Mouse (Mus musculus) lung, embryonic 14.5 days (tissue): ENCODE data around the gene Tmem221. TPM values are rescaled to one million over a fixed set of nuclear protein-coding genes. Genes with fewer than 3 reads are reported as not detected.

Experiments used
- ATAC-seq: fragments of 200-750 bp; cut with Nextera tagmentation; 2 replicates; pipeline ENCODE4 v1.8.0; 2017; ENCODE audit warnings: mild to moderate bottlenecking, moderate TSS enrichment, moderate library complexity; ENCODE audit not compliant: insufficient read depth
- DNase-seq: peaks from one replicate; pipeline ENCODE4 v3.0.0-alpha.2; 2015
- H3K27ac ChIP-seq: fragments of 300-500 bp; sonication (generic); 2 replicates; pipeline ENCODE4 v1.5.1; 2014; ENCODE audit warnings: low read depth, mild to moderate bottlenecking, moderate library complexity
- H3K27me3 ChIP-seq: fragments of 300-500 bp; sonication (generic); 2 replicates; pipeline ENCODE4 v1.6.1; 2014; ENCODE audit warnings: low read length, control low read depth; ENCODE audit not compliant: insufficient read depth
- H3K36me3 ChIP-seq: fragments of 300-500 bp; sonication (generic); 2 replicates; pipeline ENCODE4 v1.6.1; 2014; ENCODE audit warnings: control low read depth; ENCODE audit not compliant: insufficient read depth
- H3K4me1 ChIP-seq: fragments of 300-500 bp; sonication (generic); 2 replicates; pipeline ENCODE4 v1.6.1; 2014; ENCODE audit warnings: antibody characterized with exemption, control low read depth; ENCODE audit not compliant: insufficient read depth
- H3K4me2 ChIP-seq: fragments of 300-500 bp; sonication (generic); 2 replicates; pipeline ENCODE4 v1.6.1; 2014; ENCODE audit warnings: mild to moderate bottlenecking
- H3K4me3 ChIP-seq: fragments of 300-500 bp; sonication (generic); 2 replicates; pipeline ENCODE4 v1.5.1; 2014; ENCODE audit warnings: low read depth, low read length
- H3K9ac ChIP-seq: fragments of 300-500 bp; sonication (generic); 2 replicates; pipeline ENCODE4 v1.6.1; 2014
- H3K9me3 ChIP-seq: fragments of 300-500 bp; sonication (generic); 2 replicates; pipeline ENCODE4 v1.6.1; 2016; ENCODE audit warnings: low read depth, low read length, control low read depth
- CTCF ChIP-seq: IDR thresholded peaks from 2 replicates; pipeline ENCODE4 v1.5.1; 2016; ENCODE audit warnings: antibody characterized with exemption, low read depth
- WGBS: fragments of 180-500 bp; shearing (Covaris S2); extraction: QIAGEN DNeasy Blood & Tissue Kit; methylation state at CpG from one replicate; pipeline ENCODE4 v1.1.7; 2014; 5-methylcytosine and 5-hydroxymethylcytosine counted together
- polyA plus RNA-seq: library from polyadenylated mRNA; unstranded; fragments of >200 nt; fragmentation: Nextera tagmentation; extraction: Ambion mirVana; gene quantifications from 2 replicates; pipeline ENCODE4 v1.2.1, GENCODE M21; 2014

Tmem221 gene
- polyA plus RNA-seq, 1 experiment from 2014 or later: 3.2 TPM

DNA sequence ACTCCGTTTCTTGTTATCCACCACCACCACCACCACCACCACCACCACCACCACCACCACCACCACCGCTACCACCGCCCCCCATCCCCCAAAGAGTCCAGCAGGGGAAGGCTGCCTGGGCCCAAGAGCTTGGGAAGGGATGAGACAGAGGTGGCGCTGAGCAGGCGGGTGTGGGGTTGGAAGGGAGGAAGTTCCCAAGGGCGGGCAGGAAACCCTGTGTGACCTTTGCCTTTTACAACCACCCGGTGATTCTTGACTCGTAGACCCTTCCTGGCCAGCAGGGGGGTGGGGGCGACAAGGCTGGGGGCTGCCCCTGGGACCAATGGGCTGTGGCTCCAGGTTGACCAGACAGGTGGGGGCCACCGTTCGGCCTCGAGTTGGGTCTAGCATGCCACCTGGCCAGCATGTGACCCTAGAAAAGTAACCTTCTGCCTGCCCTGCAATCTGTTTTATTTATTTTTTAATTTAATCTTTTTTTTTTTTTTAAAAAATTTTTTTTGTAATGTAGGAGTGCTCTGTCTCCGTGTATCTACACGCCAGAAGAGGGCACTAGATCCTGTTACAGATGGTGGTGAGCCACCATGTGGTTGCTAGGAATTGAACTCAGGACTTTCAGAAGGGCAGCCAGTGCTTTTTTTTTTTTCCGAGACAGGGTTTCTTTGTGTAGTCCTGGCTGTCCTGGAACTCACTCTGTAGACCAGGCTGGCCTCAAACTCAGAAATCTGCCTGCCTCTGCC, 45.5 kb downstream of the Tmem221 start:
- ATAC-seq (no peak), DNase-seq (no peak)
- no peak for TF ChIP-seq CTCF
- no peaks in the 10 kb centered on the region for H3K4me1 ChIP-seq
- H3K9me3 ChIP-seq: no peaks in the 10 kb centered on the region
- no peak overlapping the region for H3K27ac ChIP-seq
- H3K36me3 ChIP-seq: no peaks in the 10 kb centered on the region
- WGBS: 61% methylated on average over 15 of the region's 15 CpGs
- no peak overlapping the region for H3K4me3 ChIP-seq
- H3K4me2 ChIP-seq: no peak overlapping the region
- H3K27me3 ChIP-seq: peaks cover 9% of the 10 kb centered on the region
- H3K9ac ChIP-seq: no peak overlapping the region

DNA sequence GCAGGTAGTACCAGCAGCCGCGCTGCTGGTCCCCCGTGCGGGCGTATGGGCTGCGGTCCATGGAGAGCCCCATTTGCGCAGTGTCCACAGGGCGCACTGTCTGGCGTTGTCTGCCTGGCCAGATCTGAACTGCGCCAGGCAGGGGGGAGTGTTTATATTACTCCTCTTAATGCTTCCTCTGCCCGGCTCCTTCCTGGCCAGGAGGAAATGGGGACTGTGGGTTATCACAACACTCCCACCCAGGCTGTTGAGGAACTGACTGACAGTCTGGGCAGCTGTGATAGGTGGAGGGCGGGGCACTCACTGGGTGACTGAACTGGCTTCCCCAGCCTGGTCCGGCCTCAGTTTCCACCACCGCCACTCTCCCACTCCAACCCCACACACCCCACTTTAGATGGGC, 47.0 kb downstream of the Tmem221 start, which contains the start of gene Plvap:
TSS of gene Plvap (minus strand) at position 109 of the 400 bp plus-strand sequence.
- Histone ChIP-seq H3K9me3 (no peaks in the 10 kb centered on the region), H3K36me3 (no peaks in the 10 kb centered on the region), H3K4me2 (peak within 1 kb of the TSS; percentile 51), H3K4me3 (peak within 1 kb of the TSS; percentile 33), H3K4me1 (no peaks in the 10 kb centered on the region), H3K9ac (peak within 1 kb of the TSS; percentile 9; the same call in 1 of the 2 replicates), H3K27ac (peak within 1 kb of the TSS; percentile 3; the same call in 1 of the 2 replicates), H3K27me3 (peaks cover 25% of the 10 kb centered on the region)
- DNase-seq (peak; percentile 65), ATAC-seq (peak; percentile 69)
- WGBS: 26% methylated on average over 13 of the region's 14 CpGs
- TF ChIP-seq CTCF: no peak

DNA sequence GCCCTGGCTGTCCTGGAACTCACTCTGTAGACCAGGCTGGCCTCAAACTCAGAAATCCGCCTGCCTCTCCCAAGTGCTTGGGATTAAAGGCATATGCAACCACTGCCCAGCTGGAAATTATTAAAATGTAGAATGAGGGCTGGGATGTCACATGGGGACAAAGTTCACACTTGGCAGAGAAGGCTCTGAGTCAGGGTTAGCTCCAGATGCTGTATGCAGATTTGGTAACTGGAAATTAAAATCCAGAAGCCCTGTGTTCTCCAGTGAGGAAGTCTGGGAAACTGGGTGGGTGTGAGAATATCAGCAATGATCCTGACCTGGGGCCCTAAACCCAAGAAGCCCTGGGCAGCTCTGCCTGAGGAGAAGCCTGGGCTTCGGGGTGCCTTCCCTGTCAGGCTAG, 49.4 kb downstream of the Tmem221 start:
- H3K9me3 ChIP-seq: no peaks in the 10 kb centered on the region
- DNase-seq (no peak), ATAC-seq (no peak)
- peak overlapping the region; percentile 22 for H3K4me3 ChIP-seq
- TF ChIP-seq CTCF: no peak
- WGBS: 65% methylated on average over 2 of the region's 2 CpGs
- no peak overlapping the region for H3K9ac ChIP-seq
- H3K36me3 ChIP-seq: 0 out of 2 replicates have a peak, but pooled peaks cover 4% of the 10 kb centered on the region
- peaks cover 33% of the 10 kb centered on the region for H3K27me3 ChIP-seq
- no peaks in the 10 kb centered on the region for H3K4me1 ChIP-seq
- H3K4me2 ChIP-seq: peak overlapping the region; percentile 51
- H3K27ac ChIP-seq: no peak overlapping the region

DNA sequence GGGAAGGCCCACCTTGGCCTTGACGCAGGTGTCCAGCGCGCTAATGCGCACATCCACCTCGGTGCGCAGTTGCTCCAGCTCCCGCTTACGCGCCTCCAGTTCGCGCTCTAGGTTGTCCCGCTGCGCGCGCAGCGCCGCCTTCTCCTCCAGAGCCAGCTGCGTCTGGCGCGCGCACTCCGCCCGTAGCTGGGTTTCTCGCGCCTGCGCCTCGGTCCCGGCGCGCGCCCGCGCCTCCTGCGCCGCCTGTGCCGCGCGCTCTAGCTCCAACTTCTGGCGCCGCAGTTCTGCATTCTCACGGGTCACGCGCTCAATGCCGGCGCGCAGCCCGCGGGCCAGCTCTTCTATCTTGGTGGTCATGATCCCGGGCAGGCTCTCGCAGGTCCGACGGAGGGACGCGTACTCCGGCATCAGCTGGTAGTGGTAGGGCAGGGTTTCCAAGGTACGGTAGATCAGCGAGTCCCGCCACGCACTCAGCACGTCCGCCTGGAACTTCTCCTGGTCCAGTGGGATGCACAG, 51.0 kb downstream of the Tmem221 start:
- Histone ChIP-seq H3K27me3 (peaks cover 33% of the 10 kb centered on the region), H3K4me3 (peak overlapping the region; percentile 41), H3K9me3 (no peaks in the 10 kb centered on the region), H3K9ac (peak overlapping the region; percentile 29), H3K4me1 (no peaks in the 10 kb centered on the region), H3K4me2 (peak overlapping the region; percentile 75), H3K36me3 (0 out of 2 replicates have a peak, but pooled peaks cover 4% of the 10 kb centered on the region), H3K27ac (no peak overlapping the region)
- WGBS: under 1% methylated on average over 61 of the region's 61 CpGs
- DNase-seq: peak; percentile 94
- TF ChIP-seq CTCF: no peak
- peak; percentile 62 for ATAC-seq

DNA sequence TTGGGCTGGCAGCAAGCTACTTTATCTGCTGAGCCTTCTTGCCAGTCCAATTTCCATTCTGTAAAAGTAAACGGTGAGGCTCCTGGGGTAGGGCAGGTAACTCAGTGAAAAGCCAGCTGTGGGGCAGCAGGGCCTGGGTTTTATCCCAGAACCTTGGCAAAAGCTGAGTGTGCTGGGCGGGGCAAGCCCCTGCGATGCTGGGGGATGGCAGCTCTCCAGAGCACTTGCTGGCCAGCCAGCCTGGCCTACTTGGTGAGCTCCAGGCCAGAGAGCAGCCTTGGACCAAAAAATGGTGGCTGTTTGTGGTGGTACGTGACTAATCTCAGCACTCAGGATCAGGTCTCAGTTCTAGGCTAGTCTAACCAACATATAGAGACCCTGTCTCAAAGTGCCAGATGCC, 52.7 kb downstream of the Tmem221 start:
- peaks cover 33% of the 10 kb centered on the region for H3K27me3 ChIP-seq
- ATAC-seq: no peak

DNA sequence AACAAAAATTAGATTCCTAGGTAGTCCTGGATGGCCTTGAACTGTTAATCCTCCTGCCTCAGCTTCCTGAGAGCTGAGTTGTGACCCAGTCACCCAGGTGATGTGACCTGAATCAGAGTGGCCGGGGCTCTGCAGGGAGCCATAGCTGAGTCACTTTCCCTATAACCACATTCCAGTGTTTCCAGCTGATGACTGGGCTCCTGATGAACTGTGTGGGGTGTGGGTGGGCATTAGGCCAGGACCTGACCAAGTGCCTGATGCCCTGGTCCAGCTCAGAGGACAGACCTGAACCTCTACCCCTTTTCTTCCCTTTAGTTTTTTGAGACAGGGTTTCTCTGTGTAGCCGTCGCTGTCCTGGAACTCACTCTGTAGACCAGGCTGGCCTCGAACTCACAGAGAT, 53.3 kb downstream of the Tmem221 start:
- ATAC-seq (no peak), DNase-seq (no peak)
- Histone ChIP-seq H3K27me3 (peaks cover 33% of the 10 kb centered on the region), H3K27ac (no peak overlapping the region), H3K4me3 (no peak overlapping the region), H3K9ac (no peak overlapping the region), H3K4me1 (no peaks in the 10 kb centered on the region), H3K4me2 (no peak overlapping the region), H3K9me3 (no peaks in the 10 kb centered on the region), H3K36me3 (0 out of 2 replicates have a peak, but pooled peaks cover 4% of the 10 kb centered on the region)
- 91% methylated on average over 4 of the region's 4 CpGs for WGBS
- no peak for TF ChIP-seq CTCF

More for the DNA sequence above, 52.7 kb downstream of the Tmem221 start:
- no peaks in the 10 kb centered on the region for H3K4me1 ChIP-seq
- H3K4me3 ChIP-seq: no peak overlapping the region
- H3K4me2 ChIP-seq: no peak overlapping the region
- no peak overlapping the region for H3K27ac ChIP-seq
- no peak for DNase-seq
- no peak overlapping the region for H3K9ac ChIP-seq
- H3K9me3 ChIP-seq: no peaks in the 10 kb centered on the region
- H3K36me3 ChIP-seq: 0 out of 2 replicates have a peak, but pooled peaks cover 4% of the 10 kb centered on the region
- TF ChIP-seq CTCF: no peak
- 80% methylated on average over 4 of the region's 4 CpGs for WGBS

DNA sequence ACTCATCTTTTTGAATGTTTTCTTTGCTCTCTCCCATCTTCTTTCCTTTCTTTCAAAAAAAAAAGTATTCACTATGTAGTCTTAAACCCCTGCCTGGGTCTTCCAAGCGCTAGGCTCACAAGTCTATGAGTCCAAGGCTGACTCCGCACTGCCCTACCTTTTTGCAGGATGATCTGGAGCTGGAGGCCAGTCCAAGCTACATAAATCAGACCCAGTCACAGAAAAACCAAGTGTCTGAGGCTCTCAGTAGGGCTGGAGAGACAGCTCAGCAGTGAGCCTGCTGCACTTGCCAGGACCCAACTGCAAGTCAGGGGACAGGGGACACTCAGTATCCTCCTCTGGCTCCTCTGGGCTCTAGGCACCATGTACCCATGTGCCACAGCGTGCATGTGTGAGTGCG, 54.3 kb downstream of the Tmem221 start:
- no peak overlapping the region for H3K9ac ChIP-seq
- DNase-seq: no peak
- 0 out of 2 replicates have a peak, but pooled peaks cover 4% of the 10 kb centered on the region for H3K36me3 ChIP-seq
- no peak overlapping the region for H3K4me3 ChIP-seq
- H3K9me3 ChIP-seq: no peaks in the 10 kb centered on the region
- peaks cover under 1% of the 10 kb centered on the region; the same call in 1 of the 2 replicates for H3K4me1 ChIP-seq
- no peak overlapping the region for H3K27ac ChIP-seq
- no peak for ATAC-seq
- H3K4me2 ChIP-seq: no peak overlapping the region
- H3K27me3 ChIP-seq: peaks cover 33% of the 10 kb centered on the region
- 86% methylated on average over 4 of the region's 4 CpGs for WGBS
- TF ChIP-seq CTCF: no peak

Other genes starting within 250 kb of the Tmem221 start
- 83.2 and 85.6 TPM in 2 replicates for gene Use1, start 192.0 kb downstream of the Tmem221 start, polyA plus RNA-seq
- gene Ocel1, start 187.6 kb downstream of the Tmem221 start, polyA plus RNA-seq: 4.0 and 5.0 TPM in 2 replicates
- gene Nr2f6, start 176.9 kb downstream of the Tmem221 start, polyA plus RNA-seq: 94.7 and 102 TPM in 2 replicates
- gene Ushbp1, start 163.1 kb downstream of the Tmem221 start, polyA plus RNA-seq: 20.5 and 20.6 TPM in 2 replicates
- 108 and 114 TPM in 2 replicates for gene Babam1, start 162.0 kb downstream of the Tmem221 start, polyA plus RNA-seq
- gene Ankle1, start 152.9 kb downstream of the Tmem221 start, polyA plus RNA-seq: 32.2 and 38.0 TPM in 2 replicates
- gene Abhd8, start 95.2 kb downstream of the Tmem221 start, polyA plus RNA-seq: 36.6 and 47.8 TPM in 2 replicates
- gene Mrpl34, start 93.9 kb downstream of the Tmem221 start, polyA plus RNA-seq: 134 and 135 TPM in 2 replicates
- gene Dda1, start 89.7 kb downstream of the Tmem221 start, polyA plus RNA-seq: 101 and 111 TPM in 2 replicates
- 2.4 and 3.1 TPM in 2 replicates for gene Ano8, start 72.9 kb downstream of the Tmem221 start, polyA plus RNA-seq
- gene Gtpbp3, start 70.8 kb downstream of the Tmem221 start, polyA plus RNA-seq: 7.6 and 9.6 TPM in 2 replicates
- 123 and 135 TPM in 2 replicates for gene Plvap, start 47.1 kb downstream of the Tmem221 start, polyA plus RNA-seq
- 1.0 TPM in 2 replicates for gene Ccdc194, start 33.2 kb downstream of the Tmem221 start, polyA plus RNA-seq
- 15.0 and 16.6 TPM in 2 replicates for gene Bst2, start 21.4 kb downstream of the Tmem221 start, polyA plus RNA-seq
- gene Mvb12a, start 15.9 kb downstream of the Tmem221 start, polyA plus RNA-seq: 89.3 and 106 TPM in 2 replicates
- 0.07 TPM in 1 of 2 replicates, not detected in the other for gene Nxnl1, start 7.7 kb upstream of the Tmem221 start, polyA plus RNA-seq
- gene Slc27a1, start 10.0 kb upstream of the Tmem221 start, polyA plus RNA-seq: 18.5 and 19.9 TPM in 2 replicates
- 251 and 253 TPM in 2 replicates for gene Pgls, start 33.3 kb upstream of the Tmem221 start, polyA plus RNA-seq
- 2.4 and 4.6 TPM in 2 replicates for gene Fam129c, start 38.8 kb upstream of the Tmem221 start, polyA plus RNA-seq
- gene Colgalt1, start 52.1 kb upstream of the Tmem221 start, polyA plus RNA-seq: 87.5 and 90.5 TPM in 2 replicates
- gene Unc13a, start 112.9 kb upstream of the Tmem221 start, polyA plus RNA-seq: 0.46 and 0.64 TPM in 2 replicates
- gene Jak3, start 117.4 kb upstream of the Tmem221 start, polyA plus RNA-seq: 7.2 and 7.8 TPM in 2 replicates
- gene Insl3, start 130.3 kb upstream of the Tmem221 start, polyA plus RNA-seq: 0.87 and 1.0 TPM in 2 replicates
- gene B3gnt3, start 142.9 kb upstream of the Tmem221 start, polyA plus RNA-seq: 2.1 and 2.3 TPM in 2 replicates
- 3.9 and 4.5 TPM in 2 replicates for gene Fcho1, start 166.8 kb upstream of the Tmem221 start, polyA plus RNA-seq